Mouse (Mus musculus): ENCODE data around the gene L1cam. TPM values are rescaled to one million over a fixed set of nuclear protein-coding genes. Genes with fewer than 3 reads are reported as not detected.
A peak's percentile ranks its signal among the peaks of the same experiment; 100 is the strongest.

Gene L1cam
- total RNA-seq (2014; rRNA removed) (237 and 269 TPM in 2 replicates), polyA plus RNA-seq (2015; fragmentation: Nextera tagmentation; extraction: Ambion mirVana) (57.4 and 73.8 TPM in 2 replicates)

DNA sequence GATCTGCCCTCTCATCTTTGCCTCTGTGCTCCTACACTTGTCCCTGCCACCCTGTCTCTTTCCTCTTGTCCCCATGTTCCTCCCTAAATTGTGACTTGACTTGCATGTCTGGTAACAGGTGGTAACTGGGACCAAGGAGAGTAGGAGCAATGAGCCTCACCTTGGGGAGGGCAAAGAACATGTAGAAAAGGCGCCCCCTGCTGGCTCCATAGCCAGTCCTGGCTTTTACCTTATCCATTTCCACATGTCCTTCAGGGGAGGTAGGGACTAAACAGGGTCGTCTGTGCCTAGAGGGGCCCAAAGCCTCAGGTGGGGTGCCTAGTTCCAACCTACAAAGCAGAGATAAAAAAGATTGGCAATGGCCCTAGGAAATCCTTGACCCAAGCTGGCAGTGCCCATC, at the start of gene L1cam:
Gene L1cam, minus strand, starts transcription at position 387 of the 400 bp plus-strand sequence.
- 22% methylated on average over 2 of the region's 2 CpGs for WGBS
- H3K4me2 ChIP-seq (ENCODE audit: low read depth, low read length): no peak within 1 kb of the TSS
- ATAC-seq (no peak), DNase-seq (ENCODE audit: low spot score) (peak; percentile 25)
- H3K4me1 ChIP-seq (ENCODE audit: insufficient read depth, low read length): no peaks in the 10 kb centered on the region
- TF ChIP-seq CTCF (IDR thresholded peaks at IDR 0.05; ENCODE audit: low read depth): peak; percentile 40
- H3K9me3 ChIP-seq (ENCODE audit: low read length): no peaks in the 10 kb centered on the region
- no peak within 1 kb of the TSS for H3K27ac ChIP-seq
- H3K4me3 ChIP-seq (ENCODE audit: low read length): no peak within 1 kb of the TSS
- no peak within 1 kb of the TSS for H3K9ac ChIP-seq (replicated peaks; ENCODE audit: low read length)
- H3K36me3 ChIP-seq (ENCODE audit: insufficient read depth, low read length): no peaks in the 10 kb centered on the region
- no peaks in the 10 kb centered on the region for H3K27me3 ChIP-seq (ENCODE audit: insufficient read depth, low read length)

GRCm38 (mm10) chrX:73942294-73942693, 46.4 kb upstream of the L1cam start:
- H3K4me1 ChIP-seq (ENCODE audit: insufficient read depth, low read length): no peaks in the 10 kb centered on the region
- no peak for ATAC-seq
- H3K9ac ChIP-seq (replicated peaks; ENCODE audit: low read length): no peak overlapping the region
- no peak for TF ChIP-seq CTCF (IDR thresholded peaks at IDR 0.05; ENCODE audit: low read depth)
- H3K27ac ChIP-seq: no peak overlapping the region
- no peaks in the 10 kb centered on the region for H3K9me3 ChIP-seq (ENCODE audit: low read length)
- H3K36me3 ChIP-seq (ENCODE audit: insufficient read depth, low read length): peaks cover 14% of the 10 kb centered on the region
- WGBS: 88% methylated on average over 2 of the region's 2 CpGs
- DNase-seq (ENCODE audit: low spot score): no peak
- H3K27me3 ChIP-seq (ENCODE audit: insufficient read depth, low read length): no peaks in the 10 kb centered on the region
- H3K4me3 ChIP-seq (ENCODE audit: low read length): no peak overlapping the region
- H3K4me2 ChIP-seq (ENCODE audit: low read depth, low read length): no peak overlapping the region

DNA sequence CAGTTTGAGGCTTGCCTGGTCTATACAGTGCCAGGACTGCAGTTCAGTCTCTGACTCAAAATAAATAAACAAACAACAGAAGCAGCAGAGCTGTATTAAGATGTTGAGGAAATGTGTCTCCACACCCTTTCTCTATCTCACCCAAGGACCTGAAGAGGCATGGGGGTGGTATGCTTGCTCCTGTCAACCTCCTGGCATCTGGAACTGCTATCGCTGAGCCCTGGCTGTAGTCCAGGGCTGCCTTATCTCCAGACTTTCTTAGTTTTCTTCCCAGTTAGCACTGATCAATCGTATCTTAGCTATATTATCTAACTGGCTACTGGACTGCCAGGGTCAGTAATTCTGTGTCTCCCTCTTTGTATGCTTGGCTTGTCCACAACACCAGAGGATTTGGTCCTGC, 46.0 kb upstream of the L1cam start:
- no peak overlapping the region for H3K4me2 ChIP-seq (ENCODE audit: low read depth, low read length)
- H3K9ac ChIP-seq (replicated peaks; ENCODE audit: low read length): no peak overlapping the region
- WGBS: 81% methylated on average over 2 of the region's 2 CpGs
- H3K4me1 ChIP-seq (ENCODE audit: insufficient read depth, low read length): no peaks in the 10 kb centered on the region
- no peak for TF ChIP-seq CTCF (IDR thresholded peaks at IDR 0.05; ENCODE audit: low read depth)
- ATAC-seq (no peak), DNase-seq (ENCODE audit: low spot score) (no peak)
- H3K27ac ChIP-seq: no peak overlapping the region
- no peak overlapping the region for H3K4me3 ChIP-seq (ENCODE audit: low read length)
- H3K9me3 ChIP-seq (ENCODE audit: low read length): no peaks in the 10 kb centered on the region
- no peaks in the 10 kb centered on the region for H3K27me3 ChIP-seq (ENCODE audit: insufficient read depth, low read length)
- peaks cover 10% of the 10 kb centered on the region for H3K36me3 ChIP-seq (ENCODE audit: insufficient read depth, low read length)

DNA sequence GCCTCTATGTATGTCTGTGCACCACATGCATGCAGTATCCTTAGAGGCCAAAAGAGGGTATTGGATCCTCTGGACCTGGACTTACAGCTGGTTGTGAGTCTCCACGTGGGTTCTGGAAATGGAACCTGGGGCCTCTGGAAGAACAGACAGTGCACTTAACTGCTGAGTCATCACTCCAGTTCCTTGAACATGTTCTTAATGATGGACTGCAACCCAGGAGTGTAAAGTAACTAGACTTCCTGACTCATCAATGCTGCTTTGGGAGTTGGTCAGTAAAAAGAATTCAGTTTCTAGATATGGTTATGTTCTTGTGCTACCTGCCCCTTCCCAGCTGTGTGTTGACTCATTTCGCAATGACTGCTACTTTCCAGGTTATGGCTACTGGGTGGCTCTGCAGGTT, 36.0 kb upstream of the L1cam start:
- WGBS: 74% methylated on average over 2 of the region's 2 CpGs
- H3K4me3 ChIP-seq (ENCODE audit: low read length): no peak overlapping the region
- H3K27ac ChIP-seq: no peak overlapping the region
- no peaks in the 10 kb centered on the region for H3K4me1 ChIP-seq (ENCODE audit: insufficient read depth, low read length)
- DNase-seq (ENCODE audit: low spot score): no peak
- no peaks in the 10 kb centered on the region for H3K27me3 ChIP-seq (ENCODE audit: insufficient read depth, low read length)
- ATAC-seq: no peak
- no peak for TF ChIP-seq CTCF (IDR thresholded peaks at IDR 0.05; ENCODE audit: low read depth)
- H3K4me2 ChIP-seq (ENCODE audit: low read depth, low read length): no peak overlapping the region
- H3K36me3 ChIP-seq (ENCODE audit: insufficient read depth, low read length): no peaks in the 10 kb centered on the region
- H3K9ac ChIP-seq (replicated peaks; ENCODE audit: low read length): no peak overlapping the region
- H3K9me3 ChIP-seq (ENCODE audit: low read length): no peaks in the 10 kb centered on the region

GRCm38 (mm10) chrX:73930402-73931062, 34.6 kb upstream of the L1cam start, which contains the start of gene Renbp:
TSS of gene Renbp (minus strand) at chrX:73930850.
- no peaks in the 10 kb centered on the region for H3K36me3 ChIP-seq (ENCODE audit: insufficient read depth, low read length)
- DNase-seq (ENCODE audit: low spot score): peak; percentile 55
- H3K9me3 ChIP-seq (ENCODE audit: low read length): no peaks in the 10 kb centered on the region
- TF ChIP-seq CTCF (IDR thresholded peaks at IDR 0.05; ENCODE audit: low read depth): no peak; the same call in 1 of the 2 replicates
- peak within 1 kb of the TSS; percentile 6; the same call in 1 of the 2 replicates for H3K4me3 ChIP-seq (ENCODE audit: low read length)
- 51% methylated on average over 17 of the region's 17 CpGs for WGBS
- H3K4me2 ChIP-seq (ENCODE audit: low read depth, low read length): peak within 1 kb of the TSS; percentile 37
- H3K9ac ChIP-seq (replicated peaks; ENCODE audit: low read length): no peak within 1 kb of the TSS
- H3K27me3 ChIP-seq (ENCODE audit: insufficient read depth, low read length): no peaks in the 10 kb centered on the region
- H3K4me1 ChIP-seq (ENCODE audit: insufficient read depth, low read length): no peaks in the 10 kb centered on the region
- no peak within 1 kb of the TSS for H3K27ac ChIP-seq
- ATAC-seq: peak; percentile 77

DNA sequence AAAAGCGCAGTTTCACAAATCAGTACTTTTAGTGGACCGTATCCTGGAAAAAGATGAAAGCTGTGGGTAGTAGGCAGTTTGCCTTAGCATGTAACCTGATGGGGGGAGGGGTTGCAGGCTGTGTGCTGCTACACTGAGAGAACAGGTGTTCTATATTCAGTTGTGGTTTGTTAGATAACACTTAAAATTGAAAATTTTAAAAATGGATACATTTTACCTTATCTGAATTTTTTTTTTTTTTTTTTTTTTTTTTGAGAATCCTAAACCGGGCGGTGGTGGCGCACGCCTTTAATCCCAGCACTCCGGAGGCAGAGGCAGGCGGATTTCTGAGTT, 26.6 kb upstream of the L1cam start:
- no peaks in the 10 kb centered on the region for H3K4me1 ChIP-seq (ENCODE audit: insufficient read depth, low read length)
- H3K9me3 ChIP-seq (ENCODE audit: low read length): no peaks in the 10 kb centered on the region
- WGBS: 77% methylated on average over 8 of the region's 8 CpGs
- TF ChIP-seq CTCF (IDR thresholded peaks at IDR 0.05; ENCODE audit: low read depth): no peak
- no peaks in the 10 kb centered on the region for H3K36me3 ChIP-seq (ENCODE audit: insufficient read depth, low read length)
- peak overlapping the region; percentile 73; the same call in 1 of the 2 replicates for H3K27ac ChIP-seq
- H3K27me3 ChIP-seq (ENCODE audit: insufficient read depth, low read length): no peaks in the 10 kb centered on the region
- peak overlapping the region; percentile 63 for H3K4me2 ChIP-seq (ENCODE audit: low read depth, low read length)
- peak overlapping the region; percentile 47 for H3K4me3 ChIP-seq (ENCODE audit: low read length)
- ATAC-seq: no peak
- H3K9ac ChIP-seq (replicated peaks; ENCODE audit: low read length): peak overlapping the region; percentile 54; the same call in 1 of the 2 replicates
- DNase-seq (ENCODE audit: low spot score): no peak
